Mouse (Mus musculus): ENCODE results near the gene Ift20.
A peak's percentile ranks its signal among the peaks of the same experiment; 100 is the strongest.

GRCm38 (mm10) chr11:78560447-78560846 lies 24.3 kb downstream of the Ift20 start:
- TF ChIP-seq POLR2A (IDR thresholded peaks at IDR 0.05; ENCODE audit: low read depth, low read length), result no peak
- peak; percentile 52; the same call in 1 of the 2 replicates for TF ChIP-seq CTCF (IDR thresholded peaks at IDR 0.05; ENCODE audit: extremely low read depth, insufficient read depth, insufficient read length, insufficient replicate concordance)
